Mouse (Mus musculus): ENCODE results near the gene 4930432M17Rik. TPM values are rescaled to one million over a fixed set of nuclear protein-coding genes. Genes with fewer than 3 reads are reported as not detected.

4930432M17Rik gene
- polyA plus RNA-seq (2014; fragmentation: Illumina TruSeq; extraction: RNeasy Lipid Tissue Mini Kit (QIAGEN cat#74804); ENCODE audit: low read depth, low replicate concordance): not detected

DNA sequence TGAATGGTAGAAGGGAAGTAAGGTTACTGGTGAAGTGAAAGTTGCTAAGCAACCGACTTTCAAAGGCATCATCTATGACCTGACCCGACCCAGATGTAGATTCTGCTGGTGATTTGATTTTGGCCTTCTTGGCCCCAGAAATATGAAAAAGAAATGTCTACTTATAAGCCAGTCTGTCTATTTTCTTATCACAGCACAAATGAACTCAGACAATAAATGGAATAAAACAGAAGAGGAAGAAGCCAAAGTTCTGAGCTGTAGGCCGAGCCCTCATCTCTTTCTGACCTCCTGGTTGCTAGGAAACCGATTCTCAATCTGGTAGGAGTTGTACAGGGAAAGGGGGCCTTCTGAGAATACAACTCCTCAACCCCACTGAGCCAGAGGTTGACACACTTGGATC is at the start of gene 4930432M17Rik:
4930432M17Rik (plus strand) TSS at position 301 of the 400 bp plus-strand sequence.

DNA sequence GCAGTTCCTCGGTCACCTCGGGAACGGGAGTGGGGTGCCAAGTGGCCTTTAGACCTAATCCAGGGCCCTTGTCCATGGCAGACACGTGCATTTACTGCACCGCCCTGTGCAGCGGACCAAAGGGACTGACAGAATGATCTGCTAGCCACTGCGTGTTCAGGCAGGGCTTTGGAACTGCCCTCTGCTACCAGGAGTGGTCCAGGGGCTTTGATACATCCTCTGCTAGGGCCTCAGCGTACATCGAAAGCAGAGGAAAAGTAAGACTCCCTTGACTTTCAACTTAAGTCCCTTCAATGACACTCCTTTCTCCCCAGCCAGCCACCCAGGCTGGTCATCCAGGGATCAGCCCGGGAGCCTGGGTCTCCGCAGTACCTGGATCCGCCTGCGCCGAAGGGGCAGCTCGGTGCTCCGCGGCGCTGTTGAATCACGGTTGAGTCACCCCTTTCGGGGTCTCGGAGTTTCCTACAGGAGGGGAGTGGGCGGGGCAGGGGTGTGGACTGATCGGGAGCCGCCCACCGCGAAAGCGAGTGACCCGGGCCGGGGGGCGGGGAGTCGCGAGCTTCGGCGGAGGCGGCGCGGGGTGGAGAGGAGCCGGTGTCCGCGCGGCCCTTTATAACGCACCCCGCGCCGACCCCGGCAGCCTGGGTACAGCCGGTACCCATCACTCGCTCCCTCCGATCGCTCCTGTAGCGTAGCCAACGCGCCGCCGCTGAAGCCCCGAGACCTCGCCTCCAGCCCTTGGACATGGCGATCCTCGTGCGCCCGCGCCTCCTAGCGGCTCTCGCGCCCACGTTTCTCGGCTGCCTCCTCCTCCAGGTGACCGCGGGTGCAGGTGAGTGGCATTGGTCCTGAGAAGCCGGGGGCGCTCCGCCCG is 52.6 kb downstream of the 4930432M17Rik start, which contains the start of gene F3:
F3 (plus strand) TSS at position 567 of the 874 bp plus-strand sequence.

Other genes with a start within 250 kb of the 4930432M17Rik start
- 379 TPM for gene Cnn3, start 244.3 kb upstream of the 4930432M17Rik start, polyA plus RNA-seq (2014; fragmentation: Illumina TruSeq; extraction: RNeasy Lipid Tissue Mini Kit (QIAGEN cat#74804); ENCODE audit: low read depth, low replicate concordance)
- 93.4 TPM for gene Slc44a3, start 138.4 kb upstream of the 4930432M17Rik start, polyA plus RNA-seq (2014; fragmentation: Illumina TruSeq; extraction: RNeasy Lipid Tissue Mini Kit (QIAGEN cat#74804); ENCODE audit: low read depth, low replicate concordance)
- gene F3, start 52.8 kb downstream of the 4930432M17Rik start, polyA plus RNA-seq (2014; fragmentation: Illumina TruSeq; extraction: RNeasy Lipid Tissue Mini Kit (QIAGEN cat#74804); ENCODE audit: low read depth, low replicate concordance): 27.0 TPM
- gene Abcd3, start 144.5 kb downstream of the 4930432M17Rik start, polyA plus RNA-seq (2014; fragmentation: Illumina TruSeq; extraction: RNeasy Lipid Tissue Mini Kit (QIAGEN cat#74804); ENCODE audit: low read depth, low replicate concordance): 240 TPM